Mouse (Mus musculus): ENCODE results near the gene Tex19.2. TPM values are rescaled to one million over a fixed set of nuclear protein-coding genes. Genes with fewer than 3 reads are reported as not detected.

Gene Tex19.2
- not detected in 2 replicates for polyA plus RNA-seq (2015; fragmentation: Nextera tagmentation; extraction: Ambion mirVana)

DNA sequence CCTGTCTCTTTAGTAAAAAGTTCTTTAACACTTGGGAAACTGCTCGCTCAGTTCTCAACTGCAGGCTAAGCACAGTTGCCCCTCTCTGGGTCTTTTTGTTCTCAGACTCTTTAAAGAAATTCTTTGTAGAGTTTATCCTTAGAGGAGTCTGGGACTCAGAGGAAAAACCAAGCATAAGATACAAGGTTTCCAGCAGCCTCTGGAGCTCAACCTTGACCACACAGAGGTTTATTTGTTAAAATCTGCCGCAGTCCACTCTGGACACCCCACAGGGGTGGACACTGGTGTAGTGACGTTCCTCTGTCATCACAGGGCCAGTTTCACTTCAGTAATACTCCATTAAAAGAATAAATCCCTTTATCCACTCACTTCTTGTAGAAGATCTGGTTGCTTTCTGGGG is at the start of gene Tex19.2:
TSS of gene Tex19.2 (minus strand) at position 101 of the 400 bp plus-strand sequence.
- 79% methylated on average over 3 of the region's 3 CpGs for WGBS

DNA sequence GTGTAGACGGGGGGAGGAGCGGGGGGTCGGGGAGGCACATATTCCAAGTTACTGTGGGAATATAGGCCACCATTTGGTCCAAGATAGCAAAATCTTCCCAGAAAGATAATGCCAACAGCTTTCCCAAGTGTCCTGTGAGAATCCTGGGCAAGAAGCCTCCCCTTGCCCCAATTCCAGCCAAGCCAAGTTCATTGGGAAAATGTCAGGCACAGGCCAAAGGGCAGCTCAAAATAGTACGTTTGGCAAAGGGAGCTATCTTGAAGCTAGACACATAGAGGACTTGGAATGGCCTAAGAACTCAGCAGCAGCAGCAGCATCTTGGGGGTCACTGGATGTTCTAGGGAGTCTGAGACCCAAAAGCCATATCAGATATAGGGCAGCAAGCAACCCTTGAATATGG is 45.3 kb upstream of the Tex19.2 start:
- no peaks in the 10 kb centered on the region for H3K4me1 ChIP-seq (ENCODE audit: control insufficient read depth, insufficient read depth, low read length)
- no peak for ATAC-seq (ENCODE audit: insufficient read depth, low FRiP score)
- no peak overlapping the region for H3K4me3 ChIP-seq (replicated peaks; ENCODE audit: low read length)
- H3K36me3 ChIP-seq (ENCODE audit: control insufficient read depth, insufficient read depth, low read length) = no peaks in the 10 kb centered on the region
- no peaks in the 10 kb centered on the region for H3K9me3 ChIP-seq (replicated peaks; ENCODE audit: control insufficient read depth, low read length)
- 87% methylated on average over 4 of the region's 4 CpGs for WGBS
- no peaks in the 10 kb centered on the region for H3K27me3 ChIP-seq (ENCODE audit: control insufficient read depth, insufficient read depth, low read length)
- H3K27ac ChIP-seq (ENCODE audit: low read length) = no peak overlapping the region
- no peak overlapping the region for H3K9ac ChIP-seq (ENCODE audit: low read length)
- H3K4me2 ChIP-seq (ENCODE audit: low read depth, low read length) = no peak overlapping the region

More for the DNA sequence above, at the start of gene Tex19.2:
- no peak for ATAC-seq (ENCODE audit: insufficient read depth, low FRiP score)
- no peak within 1 kb of the TSS for H3K9ac ChIP-seq (ENCODE audit: low read length)
- no peaks in the 10 kb centered on the region for H3K36me3 ChIP-seq (ENCODE audit: control insufficient read depth, insufficient read depth, low read length)
- no peak within 1 kb of the TSS for H3K27ac ChIP-seq (ENCODE audit: low read length)
- no peaks in the 10 kb centered on the region for H3K27me3 ChIP-seq (ENCODE audit: control insufficient read depth, insufficient read depth, low read length)
- H3K4me3 ChIP-seq (replicated peaks; ENCODE audit: low read length) = no peak within 1 kb of the TSS
- H3K4me2 ChIP-seq (ENCODE audit: low read depth, low read length) = no peak within 1 kb of the TSS
- no peaks in the 10 kb centered on the region for H3K4me1 ChIP-seq (ENCODE audit: control insufficient read depth, insufficient read depth, low read length)
- no peaks in the 10 kb centered on the region for H3K9me3 ChIP-seq (replicated peaks; ENCODE audit: control insufficient read depth, low read length)

DNA sequence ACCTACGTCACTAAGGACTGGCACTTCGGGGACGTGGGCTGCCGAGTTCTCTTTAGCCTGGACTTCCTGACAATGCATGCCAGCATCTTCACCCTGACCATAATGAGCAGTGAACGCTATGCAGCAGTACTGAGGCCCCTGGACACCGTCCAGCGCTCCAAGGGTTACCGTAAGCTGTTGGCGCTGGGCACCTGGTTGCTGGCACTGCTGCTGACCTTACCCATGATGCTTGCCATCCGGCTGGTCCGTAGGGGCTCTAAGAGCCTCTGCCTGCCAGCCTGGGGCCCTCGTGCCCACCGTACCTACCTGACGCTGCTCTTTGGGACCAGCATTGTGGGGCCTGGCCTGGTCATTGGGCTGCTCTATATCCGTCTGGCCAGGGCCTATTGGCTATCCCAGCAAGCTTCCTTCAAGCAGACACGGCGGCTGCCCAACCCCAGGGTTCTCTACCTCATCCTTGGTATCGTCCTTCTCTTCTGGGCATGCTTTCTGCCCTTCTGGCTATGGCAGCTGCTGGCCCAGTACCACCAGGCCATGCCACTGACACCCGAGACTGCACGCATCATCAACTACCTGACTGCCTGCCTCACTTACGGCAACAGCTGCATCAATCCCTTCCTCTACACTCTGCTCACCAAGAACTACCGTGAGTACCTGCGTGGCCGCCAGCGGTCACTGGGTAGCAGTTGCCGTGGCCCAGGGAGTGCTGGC is 42.3 kb upstream of the Tex19.2 start:
- peaks cover 23% of the 10 kb centered on the region for H3K27me3 ChIP-seq (ENCODE audit: control insufficient read depth, insufficient read depth, low read length)
- H3K4me2 ChIP-seq (ENCODE audit: low read depth, low read length) = no peak overlapping the region
- H3K9ac ChIP-seq (ENCODE audit: low read length) = no peak overlapping the region
- H3K4me1 ChIP-seq (ENCODE audit: control insufficient read depth, insufficient read depth, low read length) = no peaks in the 10 kb centered on the region
- 93% methylated on average over 26 of the region's 26 CpGs for WGBS
- no peaks in the 10 kb centered on the region for H3K36me3 ChIP-seq (ENCODE audit: control insufficient read depth, insufficient read depth, low read length)
- H3K4me3 ChIP-seq (replicated peaks; ENCODE audit: low read length) = no peak overlapping the region
- no peak overlapping the region for H3K27ac ChIP-seq (ENCODE audit: low read length)
- no peak for ATAC-seq (ENCODE audit: insufficient read depth, low FRiP score)
- H3K9me3 ChIP-seq (replicated peaks; ENCODE audit: control insufficient read depth, low read length) = no peaks in the 10 kb centered on the region

DNA sequence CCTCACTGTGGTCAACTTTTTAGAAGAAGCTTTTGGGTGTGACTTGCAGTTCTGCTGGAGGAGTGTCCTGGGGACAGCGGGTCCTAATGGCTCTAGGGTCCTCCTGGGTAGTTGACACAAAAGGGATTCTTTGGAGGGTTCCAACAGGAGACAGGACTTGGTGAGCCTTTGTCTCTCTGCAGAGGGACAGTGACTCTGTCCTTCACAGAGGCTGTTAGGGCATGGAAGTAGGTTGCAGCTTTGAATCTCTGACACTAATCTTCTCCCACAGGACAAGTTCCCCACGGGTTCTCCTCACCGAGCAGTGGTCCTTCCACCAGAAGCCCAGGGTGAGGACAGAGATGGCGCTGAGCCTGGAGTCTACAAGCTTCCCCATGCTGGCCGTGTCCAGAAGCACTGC is 41.5 kb upstream of the Tex19.2 start, which contains the start of gene Uts2r:
TSS of gene Uts2r (plus strand) at position 301 of the 400 bp plus-strand sequence.
- Histone ChIP-seq H3K4me1 (ENCODE audit: control insufficient read depth, insufficient read depth, low read length) (no peaks in the 10 kb centered on the region), H3K4me2 (ENCODE audit: low read depth, low read length) (no peak within 1 kb of the TSS), H3K27me3 (ENCODE audit: control insufficient read depth, insufficient read depth, low read length) (peaks cover 31% of the 10 kb centered on the region), H3K27ac (ENCODE audit: low read length) (no peak within 1 kb of the TSS), H3K36me3 (ENCODE audit: control insufficient read depth, insufficient read depth, low read length) (no peaks in the 10 kb centered on the region), H3K4me3 (replicated peaks; ENCODE audit: low read length) (no peak within 1 kb of the TSS), H3K9me3 (replicated peaks; ENCODE audit: control insufficient read depth, low read length) (no peaks in the 10 kb centered on the region), H3K9ac (ENCODE audit: low read length) (no peak within 1 kb of the TSS)
- WGBS = 93% methylated on average over 5 of the region's 5 CpGs
- ATAC-seq (ENCODE audit: insufficient read depth, low FRiP score) = no peak

DNA sequence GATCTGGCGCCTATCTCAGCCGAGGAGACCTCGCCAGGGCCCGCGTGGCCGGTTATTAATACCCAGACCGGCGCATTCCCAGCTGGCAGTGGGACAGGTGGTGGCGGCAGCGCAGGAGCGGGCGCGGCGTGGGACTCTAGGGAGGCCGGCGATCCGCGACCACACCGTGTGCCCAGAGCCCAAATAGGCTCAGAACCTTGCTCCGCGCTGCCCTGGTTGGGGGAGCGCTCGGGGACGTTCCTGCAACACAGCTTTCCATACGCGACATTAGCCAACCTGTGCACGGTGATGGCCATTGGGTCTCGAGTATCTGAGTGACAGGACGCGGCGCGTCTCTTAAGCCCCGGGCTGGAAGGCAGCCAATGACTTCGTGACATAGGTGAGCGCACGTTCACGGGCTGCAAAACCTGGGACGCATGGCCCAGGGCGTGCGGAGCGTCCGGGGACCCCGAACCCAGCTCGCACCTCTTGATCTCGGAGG is 38.0 kb upstream of the Tex19.2 start:
- ATAC-seq (ENCODE audit: insufficient read depth, low FRiP score) = no peak

DNA sequence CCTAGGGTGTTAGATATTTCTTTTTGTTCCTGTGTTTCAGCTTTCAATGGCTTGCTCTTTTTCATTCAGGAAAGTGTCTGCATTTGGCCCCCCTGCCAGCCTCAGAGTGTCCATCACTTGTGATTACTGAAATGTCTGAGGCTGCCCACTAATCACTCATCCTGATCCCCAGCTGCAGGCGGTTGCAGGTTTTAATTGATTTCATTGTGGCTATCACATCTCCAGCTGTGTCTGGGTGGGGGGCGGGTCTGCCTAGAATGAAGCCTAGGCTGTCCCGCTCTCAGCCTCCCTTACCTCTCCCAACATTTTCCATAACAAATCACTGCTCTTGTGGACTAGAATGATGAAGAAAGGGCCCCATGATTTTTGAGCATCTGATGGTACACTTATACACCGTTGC is 35.7 kb upstream of the Tex19.2 start:
- Histone ChIP-seq H3K27me3 (ENCODE audit: control insufficient read depth, insufficient read depth, low read length) (peaks cover 33% of the 10 kb centered on the region), H3K9ac (ENCODE audit: low read length) (no peak overlapping the region), H3K9me3 (replicated peaks; ENCODE audit: control insufficient read depth, low read length) (no peaks in the 10 kb centered on the region), H3K4me1 (ENCODE audit: control insufficient read depth, insufficient read depth, low read length) (no peaks in the 10 kb centered on the region), H3K27ac (ENCODE audit: low read length) (no peak overlapping the region), H3K36me3 (ENCODE audit: control insufficient read depth, insufficient read depth, low read length) (no peaks in the 10 kb centered on the region), H3K4me3 (replicated peaks; ENCODE audit: low read length) (no peak overlapping the region), H3K4me2 (ENCODE audit: low read depth, low read length) (no peak overlapping the region)
- 34% methylated on average over 4 of the region's 4 CpGs for WGBS
- no peak for ATAC-seq (ENCODE audit: insufficient read depth, low FRiP score)

More for the DNA sequence above, 38.0 kb upstream of the Tex19.2 start:
- Histone ChIP-seq H3K4me2 (ENCODE audit: low read depth, low read length) (peak overlapping the region; percentile 56), H3K36me3 (ENCODE audit: control insufficient read depth, insufficient read depth, low read length) (no peaks in the 10 kb centered on the region), H3K27me3 (ENCODE audit: control insufficient read depth, insufficient read depth, low read length) (peaks cover 33% of the 10 kb centered on the region), H3K9ac (ENCODE audit: low read length) (peak overlapping the region; percentile 36; the same call in 1 of the 2 replicates), H3K4me3 (replicated peaks; ENCODE audit: low read length) (peak overlapping the region; percentile 32), H3K4me1 (ENCODE audit: control insufficient read depth, insufficient read depth, low read length) (no peaks in the 10 kb centered on the region), H3K9me3 (replicated peaks; ENCODE audit: control insufficient read depth, low read length) (no peaks in the 10 kb centered on the region), H3K27ac (ENCODE audit: low read length) (no peak overlapping the region)
- WGBS = under 1% methylated on average over 45 of the region's 45 CpGs

DNA sequence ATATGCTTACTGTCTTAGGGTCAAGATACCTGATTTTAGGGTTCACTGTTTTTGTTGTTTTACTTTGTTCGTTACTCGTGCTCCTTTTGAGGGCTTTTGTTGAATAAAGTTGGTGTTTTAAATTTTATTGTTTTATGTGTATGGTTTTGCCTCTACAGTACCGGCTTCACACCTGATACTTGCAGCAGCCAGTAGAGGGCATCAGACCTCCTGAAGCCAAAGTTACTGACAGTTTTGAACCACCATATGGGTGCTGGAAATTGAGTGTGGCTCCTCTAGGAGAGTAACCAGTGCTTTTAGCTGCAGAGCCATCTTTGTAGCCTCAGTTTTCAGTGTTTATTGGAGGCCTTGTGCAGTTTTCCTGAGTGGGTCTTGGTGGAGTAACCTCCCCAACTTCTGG is 29.7 kb upstream of the Tex19.2 start:
- H3K4me1 ChIP-seq (ENCODE audit: control insufficient read depth, insufficient read depth, low read length) = peaks cover 1% of the 10 kb centered on the region; the same call in 1 of the 2 replicates
- no peak overlapping the region for H3K4me2 ChIP-seq (ENCODE audit: low read depth, low read length)
- no peaks in the 10 kb centered on the region for H3K27me3 ChIP-seq (ENCODE audit: control insufficient read depth, insufficient read depth, low read length)
- no peaks in the 10 kb centered on the region for H3K9me3 ChIP-seq (replicated peaks; ENCODE audit: control insufficient read depth, low read length)
- H3K27ac ChIP-seq (ENCODE audit: low read length) = no peak overlapping the region
- no peak for ATAC-seq (ENCODE audit: insufficient read depth, low FRiP score)
- H3K4me3 ChIP-seq (replicated peaks; ENCODE audit: low read length) = no peak overlapping the region
- no peaks in the 10 kb centered on the region for H3K36me3 ChIP-seq (ENCODE audit: control insufficient read depth, insufficient read depth, low read length)
- no peak overlapping the region for H3K9ac ChIP-seq (ENCODE audit: low read length)
- 76% methylated on average over 3 of the region's 3 CpGs for WGBS

DNA sequence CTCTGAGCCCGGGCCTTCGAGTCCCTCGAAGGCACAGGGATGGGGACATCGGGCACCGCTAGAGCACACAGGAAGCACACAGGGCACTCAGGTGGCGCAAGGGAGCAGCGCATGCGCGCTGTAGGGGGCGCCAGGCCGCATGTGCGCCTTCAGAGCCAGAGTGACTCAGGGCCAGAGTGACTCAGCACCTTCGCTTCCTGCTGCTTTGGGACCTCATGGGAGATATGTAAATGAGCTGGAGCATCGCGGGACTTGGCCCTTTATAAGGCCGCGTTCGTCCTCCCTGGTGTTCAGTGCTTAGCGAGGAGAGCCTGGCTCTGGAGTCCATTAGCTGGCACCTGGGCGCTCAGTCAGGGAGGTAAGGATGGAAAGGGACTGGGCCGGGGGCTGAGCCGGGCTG is 27.4 kb upstream of the Tex19.2 start, which contains the start of gene Tex19.1:
TSS of gene Tex19.1 (plus strand) at position 279 of the 400 bp plus-strand sequence.
- Histone ChIP-seq H3K27ac (ENCODE audit: low read length) (no peak within 1 kb of the TSS), H3K4me1 (ENCODE audit: control insufficient read depth, insufficient read depth, low read length) (peaks cover 4% of the 10 kb centered on the region; the same call in 1 of the 2 replicates)
- 90% methylated on average over 22 of the region's 22 CpGs for WGBS

DNA sequence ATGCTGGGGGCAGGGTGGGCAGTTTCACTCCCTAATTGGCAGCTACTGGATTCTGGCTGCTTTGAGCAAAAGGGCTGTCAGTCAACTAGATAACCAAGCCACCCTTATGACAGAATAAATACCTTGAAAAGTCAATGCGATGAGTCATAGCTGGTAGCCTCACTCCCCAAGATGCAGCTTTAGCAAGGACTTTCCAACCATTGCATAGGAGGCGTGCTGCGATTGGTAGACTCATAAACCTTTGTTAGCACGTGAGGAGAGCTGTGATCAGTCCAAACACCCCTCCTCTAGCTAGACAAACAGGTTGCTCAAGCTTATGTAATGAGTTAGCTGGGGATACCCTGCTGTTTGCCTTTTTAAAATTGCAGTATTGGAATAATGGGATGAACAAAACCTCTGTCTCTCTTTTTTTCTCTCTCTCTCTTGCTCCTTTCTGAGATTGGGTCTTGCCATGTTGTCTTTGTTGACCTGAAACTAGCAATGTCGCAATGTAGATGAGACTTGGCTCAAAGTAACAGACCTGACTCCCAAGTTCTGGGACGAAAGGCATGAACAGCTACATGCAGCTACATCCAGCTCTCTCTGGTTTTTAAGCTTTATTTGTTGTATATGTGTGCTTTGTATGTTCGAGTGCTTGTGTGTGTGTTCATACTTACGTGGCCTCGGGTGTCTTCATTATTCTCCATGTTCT is 25.0 kb upstream of the Tex19.2 start:
- Histone ChIP-seq H3K27ac (ENCODE audit: low read length) (no peak overlapping the region; the same call in 1 of the 2 replicates), H3K9me3 (replicated peaks; ENCODE audit: control insufficient read depth, low read length) (no peaks in the 10 kb centered on the region), H3K27me3 (ENCODE audit: control insufficient read depth, insufficient read depth, low read length) (no peaks in the 10 kb centered on the region), H3K4me3 (replicated peaks; ENCODE audit: low read length) (no peak overlapping the region), H3K4me1 (ENCODE audit: control insufficient read depth, insufficient read depth, low read length) (peaks cover 4% of the 10 kb centered on the region; the same call in 1 of the 2 replicates), H3K36me3 (ENCODE audit: control insufficient read depth, insufficient read depth, low read length) (no peaks in the 10 kb centered on the region), H3K9ac (ENCODE audit: low read length) (no peak overlapping the region), H3K4me2 (ENCODE audit: low read depth, low read length) (no peak overlapping the region)
- 69% methylated on average over 9 of the region's 9 CpGs for WGBS
- ATAC-seq (ENCODE audit: insufficient read depth, low FRiP score) = peak; percentile 72; the same call in 1 of the 2 replicates

More for the DNA sequence above, 27.4 kb upstream of the Tex19.2 start, which contains the start of gene Tex19.1:
- Histone ChIP-seq H3K27me3 (ENCODE audit: control insufficient read depth, insufficient read depth, low read length) (no peaks in the 10 kb centered on the region), H3K9ac (ENCODE audit: low read length) (no peak within 1 kb of the TSS), H3K4me2 (ENCODE audit: low read depth, low read length) (no peak within 1 kb of the TSS), H3K36me3 (ENCODE audit: control insufficient read depth, insufficient read depth, low read length) (no peaks in the 10 kb centered on the region), H3K9me3 (replicated peaks; ENCODE audit: control insufficient read depth, low read length) (no peaks in the 10 kb centered on the region), H3K4me3 (replicated peaks; ENCODE audit: low read length) (no peak within 1 kb of the TSS)
- no peak for ATAC-seq (ENCODE audit: insufficient read depth, low FRiP score)

Data from stomach, embryonic 16.5 days (tissue).